Mouse (Mus musculus) embryonic fibroblast, embryonic 13.5 days (primary cell): ENCODE results near the gene Gxylt2. TPM values are rescaled to one million over a fixed set of nuclear protein-coding genes. Genes with fewer than 3 reads are reported as not detected.
A peak's percentile ranks its signal among the peaks of the same experiment; 100 is the strongest.

Source experiments
- H3K27ac ChIP-seq: 2 replicates; pipeline ENCODE4 v1.5.1; 2012; ENCODE audit warnings: low read length, control low read depth, inconsistent platforms; ENCODE audit not compliant: insufficient read depth
- H3K4me1 ChIP-seq: 2 replicates; pipeline ENCODE4 v1.6.1; 2011; ENCODE audit warnings: low read length; ENCODE audit not compliant: control insufficient read depth, insufficient read depth
- H3K4me3 ChIP-seq: 2 replicates; pipeline ENCODE4 v1.5.1; 2011; ENCODE audit warnings: mild to moderate bottlenecking, control low read depth, low read length; ENCODE audit not compliant: insufficient read depth
- CTCF ChIP-seq: IDR thresholded peaks from 2 replicates; pipeline ENCODE4 v1.5.1; 2011; ENCODE audit warnings: mild to moderate bottlenecking, control low read depth, low read length, moderate library complexity, borderline replicate concordance; ENCODE audit not compliant: insufficient read depth
- POLR2A ChIP-seq: IDR thresholded peaks from 2 replicates; pipeline ENCODE4 v1.6.1; 2011; ENCODE audit warnings: low read depth, mild to moderate bottlenecking, control low read depth, low read length, moderate library complexity
- polyA plus RNA-seq: library from polyadenylated mRNA; stranded (reverse); fragments of >200 nt; gene quantifications from 2 replicates; pipeline ENCODE4 v1.2.4, GENCODE M21; 2011; ENCODE audit warnings: low read depth; ENCODE audit not compliant: missing spikeins, insufficient read length

Gene Gxylt2
- polyA plus RNA-seq, 1 experiment: 73.4 TPM

DNA sequence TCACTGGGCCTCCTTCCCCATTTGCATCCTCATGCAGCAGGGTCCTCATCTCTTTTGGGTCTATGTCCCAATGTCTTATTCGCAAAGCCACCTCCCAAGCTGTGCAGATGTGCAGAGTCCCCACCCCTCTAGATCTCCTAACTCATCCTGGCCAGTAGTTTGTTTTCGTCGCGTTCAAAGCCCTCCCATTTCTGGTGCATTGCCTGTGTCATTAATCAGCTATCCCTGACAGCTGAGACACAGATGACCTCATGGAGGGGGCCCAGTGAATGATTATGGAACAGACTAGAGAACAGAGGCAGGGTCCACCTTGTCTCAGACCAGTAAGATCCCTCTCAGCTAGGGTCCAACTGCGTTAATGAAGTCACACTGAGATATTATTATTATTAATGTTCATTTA is 6.3 kb downstream of the Gxylt2 start:
- no peak overlapping the region for H3K4me3 ChIP-seq
- H3K4me1 ChIP-seq: peaks cover 16% of the 10 kb centered on the region
- TF ChIP-seq CTCF (no peak), POLR2A (no peak)
- H3K27ac ChIP-seq: no peak overlapping the region

DNA sequence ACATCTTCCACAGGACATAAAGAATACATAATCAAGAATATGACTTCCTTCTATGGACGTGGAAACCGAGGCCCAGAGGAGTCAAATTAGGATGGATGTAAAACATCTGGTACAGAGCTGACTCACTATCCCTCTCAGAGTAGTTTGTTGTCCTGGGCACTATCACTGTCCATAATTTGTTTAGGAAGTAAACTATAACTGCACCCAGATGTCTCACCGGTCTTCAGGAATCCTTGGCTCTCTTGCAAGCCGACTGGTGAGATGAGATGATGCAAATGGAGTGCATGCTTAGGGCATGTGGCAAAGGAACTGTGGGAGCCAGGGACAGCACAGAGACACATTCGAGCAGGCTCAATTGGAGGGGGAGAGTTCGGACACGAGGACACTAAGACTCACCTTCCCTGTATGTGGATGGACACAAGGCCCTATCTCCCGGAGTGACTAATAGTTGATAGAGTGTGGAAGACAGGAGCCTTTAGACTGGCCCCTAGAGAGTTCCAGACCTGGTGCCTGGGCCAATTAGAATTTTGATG is 10.8 kb downstream of the Gxylt2 start:
- Histone ChIP-seq H3K27ac (peak overlapping the region; percentile 52), H3K4me1 (peaks cover 5% of the 10 kb centered on the region), H3K4me3 (no peak overlapping the region)
- TF ChIP-seq POLR2A (no peak), CTCF (no peak)

DNA sequence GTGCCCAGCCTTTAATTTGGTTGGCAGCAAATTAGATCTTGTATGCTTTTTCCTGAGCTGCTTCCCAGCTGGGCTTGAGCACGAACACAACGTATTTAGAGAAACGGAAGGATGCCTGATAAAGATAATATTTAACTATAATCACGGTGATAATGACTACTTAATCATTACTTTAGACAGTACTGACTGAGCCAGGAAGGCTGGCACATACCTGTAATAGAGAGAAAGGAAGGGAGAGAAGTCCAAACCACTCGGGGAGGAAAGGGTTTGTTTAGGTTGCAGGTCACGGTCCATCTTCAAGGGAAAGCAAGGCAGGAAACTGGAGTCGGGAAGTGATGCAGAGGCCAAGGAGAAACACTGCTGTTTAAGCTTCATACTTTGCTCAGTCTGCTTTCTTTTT is 11.6 kb downstream of the Gxylt2 start:
- Histone ChIP-seq H3K27ac (peak overlapping the region; percentile 52; the same call in 1 of the 2 replicates), H3K4me3 (no peak overlapping the region), H3K4me1 (peaks cover 5% of the 10 kb centered on the region)
- TF ChIP-seq CTCF (no peak), POLR2A (no peak)

DNA sequence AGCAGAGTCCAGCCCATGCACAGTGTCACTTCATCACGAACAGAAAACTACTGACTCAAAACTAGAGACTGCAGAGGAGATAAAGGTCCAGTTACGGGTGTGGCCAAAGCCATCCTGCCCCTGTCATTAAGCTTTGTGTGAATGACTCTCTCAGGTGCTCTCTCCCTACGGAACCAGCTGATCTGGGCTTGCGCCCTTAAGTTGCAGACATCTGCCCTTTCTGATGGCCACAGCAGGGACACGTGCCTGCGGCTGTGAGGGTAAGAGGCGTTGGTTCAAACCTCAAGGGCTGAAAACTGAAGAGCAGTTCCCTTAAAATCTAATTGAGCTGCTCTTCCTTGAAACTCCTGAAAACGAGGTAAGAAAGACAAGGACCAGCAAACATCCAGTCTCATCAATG is 12.3 kb downstream of the Gxylt2 start:
- Histone ChIP-seq H3K27ac (no peak overlapping the region), H3K4me3 (no peak overlapping the region), H3K4me1 (peaks cover 5% of the 10 kb centered on the region)
- TF ChIP-seq POLR2A: no peak
- TF ChIP-seq CTCF: no peak

DNA sequence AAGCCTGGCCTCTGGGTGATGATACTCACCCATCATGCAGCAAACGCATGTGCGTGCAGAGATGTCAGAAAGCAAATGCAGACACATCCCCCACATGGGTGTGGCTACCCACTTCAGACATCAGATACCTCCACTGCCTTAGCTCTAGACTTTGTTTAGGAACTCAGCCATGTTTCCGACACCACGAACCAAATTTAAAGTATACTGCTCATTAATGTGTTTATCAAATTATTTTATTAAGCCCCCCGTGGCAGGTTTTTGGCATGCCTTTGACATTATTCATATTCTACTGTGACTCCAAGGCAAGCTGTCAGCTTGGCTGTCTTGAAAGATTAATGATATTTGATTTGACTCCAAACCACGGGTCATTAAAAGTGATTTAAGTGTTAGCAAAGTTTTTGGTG is 15.6 kb downstream of the Gxylt2 start:
- no peak for TF ChIP-seq CTCF
- no peak overlapping the region for H3K4me3 ChIP-seq
- H3K4me1 ChIP-seq: peaks cover 10% of the 10 kb centered on the region
- H3K27ac ChIP-seq: peak overlapping the region; percentile 77

DNA sequence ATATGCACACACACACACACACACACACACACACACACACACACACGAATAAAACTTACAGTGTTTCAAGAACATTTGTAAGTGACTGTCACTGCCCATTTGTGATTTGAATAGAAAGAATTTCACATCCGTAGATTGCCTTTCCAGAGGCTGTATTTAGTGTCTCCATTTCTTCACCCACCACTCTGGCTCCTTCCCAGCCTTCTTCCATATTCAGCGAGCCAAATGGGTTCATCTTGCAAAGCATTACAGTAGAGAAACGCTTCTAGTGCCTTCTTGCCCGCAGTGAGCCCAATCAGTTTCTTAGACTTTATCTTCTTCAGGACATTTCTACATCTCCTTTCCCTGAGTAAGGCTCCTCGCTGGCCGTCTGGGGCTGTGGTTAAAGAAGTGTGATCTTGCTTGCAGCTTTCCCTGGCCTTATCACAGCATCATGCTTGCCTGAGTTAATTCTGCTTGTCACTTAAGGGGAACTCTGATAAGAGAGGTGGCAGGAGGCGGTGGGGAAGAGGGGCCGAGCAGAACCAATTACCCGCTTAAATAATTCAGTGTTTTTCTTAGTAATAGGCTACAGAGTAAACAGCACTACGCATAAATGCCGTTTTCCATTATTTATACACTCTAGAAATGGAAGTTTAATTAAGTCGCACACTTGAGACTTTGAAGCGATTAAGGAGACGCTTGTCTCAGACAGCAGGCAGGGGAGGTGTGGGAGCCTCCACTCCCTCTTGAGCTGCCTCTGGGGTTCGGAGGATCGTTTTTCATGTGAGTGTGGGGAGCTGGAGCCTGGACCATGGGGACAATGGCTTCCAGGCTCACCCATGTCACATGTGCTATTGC is 16.6 kb downstream of the Gxylt2 start:
- no peak for TF ChIP-seq CTCF
- no peak for TF ChIP-seq POLR2A
- Histone ChIP-seq H3K4me3 (no peak overlapping the region), H3K4me1 (peaks cover 8% of the 10 kb centered on the region), H3K27ac (peak overlapping the region; percentile 64)

DNA sequence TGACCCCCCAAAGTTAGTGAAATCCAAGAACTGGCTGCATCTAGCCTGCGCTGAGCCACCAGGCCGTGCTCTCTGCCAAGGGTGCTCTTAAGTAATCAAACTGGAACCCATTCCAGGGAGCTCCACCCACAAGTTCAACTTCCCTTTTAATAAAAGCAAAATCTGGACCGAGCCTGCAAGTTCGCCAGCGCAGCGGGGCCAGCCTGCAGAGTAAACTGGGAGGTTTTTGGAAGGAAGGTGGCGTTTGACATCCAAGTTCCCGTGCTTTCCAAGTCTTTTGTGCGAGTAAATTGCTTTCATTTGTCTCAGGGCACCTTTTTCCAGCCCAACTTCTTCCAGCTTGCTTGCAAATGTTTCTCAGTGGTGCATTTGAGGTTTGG is 27.5 kb downstream of the Gxylt2 start:
- peaks cover 11% of the 10 kb centered on the region for H3K4me1 ChIP-seq
- TF ChIP-seq POLR2A: no peak
- TF ChIP-seq CTCF: no peak
- no peak overlapping the region for H3K4me3 ChIP-seq
- peak overlapping the region; percentile 80 for H3K27ac ChIP-seq

DNA sequence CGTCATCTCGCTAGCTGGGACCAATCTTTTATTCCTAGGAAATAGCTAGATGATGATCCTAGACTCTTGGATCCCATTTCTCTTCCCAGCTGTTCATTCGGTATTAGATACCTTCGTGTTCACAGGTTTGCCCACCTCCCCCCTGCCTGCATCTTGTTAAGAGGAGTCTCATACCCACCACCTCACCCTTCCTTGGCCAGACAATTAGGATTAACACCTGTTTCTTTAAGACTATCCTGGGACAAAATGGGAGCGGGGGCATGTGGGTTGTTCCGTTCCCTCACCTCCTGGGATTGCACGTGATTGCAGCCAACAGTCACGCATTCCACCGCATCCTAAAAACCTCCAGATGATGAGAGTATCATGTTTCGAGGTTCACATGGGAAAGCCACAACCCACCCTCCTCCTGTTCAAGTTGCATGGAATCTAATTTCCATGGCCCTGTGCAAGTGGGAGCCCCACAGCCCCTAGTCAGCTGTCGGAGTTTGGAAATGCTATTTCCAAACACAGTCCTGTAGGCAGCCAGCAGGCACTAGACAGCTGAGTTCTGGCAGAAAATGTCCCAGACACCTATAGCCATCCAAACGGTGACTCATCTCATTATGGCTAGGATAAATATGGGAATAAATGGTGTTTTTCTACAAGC is 28.0 kb downstream of the Gxylt2 start:
- H3K4me1 ChIP-seq: peaks cover 11% of the 10 kb centered on the region
- TF ChIP-seq POLR2A: no peak
- TF ChIP-seq CTCF: no peak
- H3K4me3 ChIP-seq: no peak overlapping the region
- peak overlapping the region; percentile 80 for H3K27ac ChIP-seq

DNA sequence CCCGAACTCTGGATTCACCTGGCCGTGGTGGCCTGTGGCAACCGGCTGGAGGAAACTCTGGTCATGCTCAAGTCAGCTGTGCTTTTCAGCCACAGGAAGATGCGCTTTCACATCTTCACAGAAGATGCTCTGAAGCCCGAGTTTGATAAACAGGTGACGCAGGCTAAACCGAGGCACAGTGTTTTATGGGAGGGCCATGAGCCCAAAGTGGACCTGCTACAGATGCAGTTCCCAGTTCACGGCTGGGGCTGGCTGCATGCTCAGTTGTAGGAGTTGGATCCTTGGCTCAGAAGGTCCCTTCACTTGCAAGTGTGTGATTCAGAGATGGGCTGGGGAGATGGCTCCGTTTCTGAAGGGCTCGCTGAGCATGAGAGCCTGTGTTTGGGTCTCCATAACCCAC is 28.7 kb downstream of the Gxylt2 start:
- peaks cover 11% of the 10 kb centered on the region for H3K4me1 ChIP-seq
- TF ChIP-seq CTCF (no peak), POLR2A (no peak)
- peak overlapping the region; percentile 36 for H3K27ac ChIP-seq
- H3K4me3 ChIP-seq: no peak overlapping the region

DNA sequence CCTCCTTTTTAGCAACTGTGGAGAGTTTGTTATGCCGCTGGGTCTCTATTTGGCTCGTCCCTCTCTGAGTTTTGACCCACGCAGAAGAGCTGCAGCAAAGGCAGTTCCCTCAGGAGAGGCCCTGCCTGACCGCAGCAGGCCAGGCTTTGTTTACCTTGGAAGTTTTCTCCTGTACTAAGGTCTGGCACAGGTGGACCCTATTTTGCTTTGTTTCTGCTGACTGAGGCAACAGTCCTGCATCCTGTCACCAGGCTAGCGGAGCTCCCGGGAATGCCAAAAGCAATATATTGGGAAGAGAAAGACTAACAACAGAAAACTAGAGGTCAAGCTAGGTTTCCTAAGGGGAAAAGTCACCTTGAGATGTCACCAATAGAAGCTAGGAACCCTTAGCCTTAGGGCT is 29.8 kb downstream of the Gxylt2 start:
- Histone ChIP-seq H3K4me1 (peaks cover 11% of the 10 kb centered on the region), H3K27ac (no peak overlapping the region), H3K4me3 (no peak overlapping the region)
- TF ChIP-seq POLR2A (no peak), CTCF (no peak)
